Mouse (Mus musculus) urinary bladder, postnatal 10 days (tissue): ENCODE results near the gene Sycn.

Source experiments
- DNase-seq: peaks from one replicate; pipeline ENCODE4 v3.0.0; 2022; ENCODE audit warnings: low spot score

Sycn gene

GRCm38 (mm10) chr7:28586663-28587411, 46.2 kb downstream of the Sycn start:
- no peak for DNase-seq

DNA sequence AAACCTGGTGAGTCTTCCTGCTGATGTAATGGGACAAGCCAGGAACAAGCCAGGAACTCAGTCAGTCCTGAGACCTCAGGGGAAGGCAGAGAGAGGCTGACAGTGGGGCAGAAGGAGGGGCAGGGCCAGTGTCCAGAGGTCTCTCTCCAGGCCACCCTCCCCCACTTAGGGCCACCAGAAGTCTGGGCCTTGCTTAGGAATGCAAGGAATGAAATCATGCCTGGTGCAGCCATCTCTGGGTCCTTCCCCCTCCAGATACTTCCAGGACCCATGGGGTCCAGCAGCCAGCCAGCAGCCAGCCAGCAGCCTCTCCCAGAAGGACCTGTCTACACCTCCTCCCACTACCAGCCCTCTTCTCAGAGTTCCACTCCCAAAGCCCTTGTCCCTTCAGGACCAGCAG, 47.0 kb downstream of the Sycn start:
- no peak for DNase-seq
